Comparison of ENCODE assay signal across 16 mouse cellular contexts in genomic region chr2:31904089-31904488, GRCm38 (mm10). TPM values are rescaled to one million over a fixed set of nuclear protein-coding genes. Genes with fewer than 3 reads are reported as not detected.
DNase-seq lines count a peak whose midpoint lies in the region; ATAC-seq and TF ChIP-seq lines count a peak whose summit lies in the region.
"Had no signal": no experiment of that assay in that cellular context is flagged by ENCODE, and none has a peak within 500 bp of the region (broad histone marks: within the 10 kb centered on the region; RNA-seq: fewer than 3 reads in every experiment).

No protein-coding gene starts in this region.

- no peaks in the 10 kb centered on the region for H3K27me3 ChIP-seq in kidney, embryonic 16.5 days (ENCODE audit: insufficient read depth, low read length)
- no peaks in the 10 kb centered on the region for H3K27me3 ChIP-seq in stomach, embryonic 16.5 days (ENCODE audit: control insufficient read depth, insufficient read depth, low read length)
- no peaks in the 10 kb centered on the region for H3K27me3 ChIP-seq in stomach, postnatal 0 days (ENCODE audit: control insufficient read depth, insufficient read depth, low read length)
- H3K27me3 ChIP-seq: hindbrain, embryonic 15.5 days; liver, embryonic 13.5 days had no signal

- no peak overlapping the region for H3K9ac ChIP-seq in kidney, embryonic 16.5 days (replicated peaks; ENCODE audit: low read length)
- H3K9ac ChIP-seq in stomach, embryonic 16.5 days (ENCODE audit: low read length), result no peak overlapping the region
- H3K9ac ChIP-seq in stomach, postnatal 0 days (ENCODE audit: low read length), result no peak overlapping the region
- H3K9ac ChIP-seq: hindbrain, embryonic 15.5 days; liver, embryonic 13.5 days had no signal

- H3K27ac ChIP-seq in kidney, embryonic 16.5 days (ENCODE audit: low read length), result no peak overlapping the region
- no peak overlapping the region for H3K27ac ChIP-seq in stomach, embryonic 16.5 days (ENCODE audit: low read length)
- H3K27ac ChIP-seq in stomach, postnatal 0 days (replicated peaks), result no peak overlapping the region
- H3K27ac ChIP-seq: hindbrain, embryonic 15.5 days; liver, embryonic 13.5 days had no signal

- TF ChIP-seq CTCF in stomach, postnatal 0 days (IDR thresholded peaks at IDR 0.05; ENCODE audit: low read depth), result no peak

- no peak overlapping the region for H3K4me3 ChIP-seq in kidney, embryonic 16.5 days (ENCODE audit: low read length)
- no peak overlapping the region for H3K4me3 ChIP-seq in stomach, embryonic 16.5 days (replicated peaks; ENCODE audit: low read length)
- no peak overlapping the region for H3K4me3 ChIP-seq in stomach, postnatal 0 days (ENCODE audit: low read depth, low read length)
- H3K4me3 ChIP-seq: hindbrain, embryonic 15.5 days; liver, embryonic 13.5 days had no signal

- H3K4me2 ChIP-seq in kidney, embryonic 16.5 days (replicated peaks; ENCODE audit: low read depth, low read length), result no peak overlapping the region
- H3K4me2 ChIP-seq in stomach, embryonic 16.5 days (ENCODE audit: low read depth, low read length), result no peak overlapping the region
- no peak overlapping the region for H3K4me2 ChIP-seq in stomach, postnatal 0 days (replicated peaks; ENCODE audit: low read depth)
- H3K4me2 ChIP-seq: hindbrain, embryonic 15.5 days; liver, embryonic 13.5 days had no signal

- DNase-seq in kidney, postnatal 10 days, result peak; percentile 58
- no peak for DNase-seq in stomach, postnatal 0 days (ENCODE audit: low spot score)
- peak; percentile 52 to 63 for DNase-seq in heart, postnatal 10 days
- DNase-seq in layer of hippocampus, adult 18-20 months (ENCODE audit: low spot score in 2 of 2), result no peak
- no peak for DNase-seq in layer of hippocampus, postnatal 25 days (ENCODE audit: extremely low spot score in 1 of 2, low spot score in 1 of 2)
- DNase-seq: adrenal gland, postnatal 36 days; cerebellum, adult 9-11 months; gastrocnemius, postnatal 14 days; kidney, adult 9 months; layer of hippocampus, postnatal 36 days; liver, embryonic 13.5 days had no signal

- intact Hi-C loops in heart, postnatal 10 days (cut with DNase I), result no loop called here

- ATAC-seq in kidney, embryonic 16.5 days (ENCODE audit: low FRiP score, low TSS enrichment), result no peak
- ATAC-seq in stomach, embryonic 16.5 days (ENCODE audit: insufficient read depth, low FRiP score), result peak; percentile 3; the same call in 1 of the 2 replicates
- no peak for ATAC-seq in stomach, postnatal 0 days (ENCODE audit: low FRiP score, low TSS enrichment)
- ATAC-seq in cerebellum, adult (ENCODE audit: insufficient number of reproducible peaks, low FRiP score, low TSS enrichment), result no peak

- H3K4me1 ChIP-seq in kidney, embryonic 16.5 days (ENCODE audit: insufficient read depth, low read length), result peaks cover 4% of the 10 kb centered on the region; the same call in 1 of the 2 replicates
- no peaks in the 10 kb centered on the region for H3K4me1 ChIP-seq in stomach, embryonic 16.5 days (ENCODE audit: control insufficient read depth, insufficient read depth, low read length)
- no peaks in the 10 kb centered on the region for H3K4me1 ChIP-seq in stomach, postnatal 0 days (replicated peaks; ENCODE audit: control insufficient read depth, insufficient read depth)

- H3K36me3 ChIP-seq in kidney, embryonic 16.5 days (ENCODE audit: insufficient read depth, low read length), result no peaks in the 10 kb centered on the region
- no peaks in the 10 kb centered on the region for H3K36me3 ChIP-seq in stomach, embryonic 16.5 days (ENCODE audit: control insufficient read depth, insufficient read depth, low read length)
- H3K36me3 ChIP-seq in stomach, postnatal 0 days (ENCODE audit: control insufficient read depth, insufficient read depth, low read length), result no peaks in the 10 kb centered on the region
- H3K36me3 ChIP-seq: hindbrain, embryonic 15.5 days; liver, embryonic 13.5 days had no signal

- 26% methylated on average over 6 of the region's 6 CpGs for WGBS in kidney, embryonic 16.5 days
- WGBS in stomach, embryonic 16.5 days, result 29% methylated on average over 6 of the region's 6 CpGs
- 32% methylated on average over 6 of the region's 6 CpGs for WGBS in stomach, postnatal 0 days

- TF ChIP-seq EP300 in stomach, postnatal 0 days (optimal IDR thresholded peaks at IDR 0.05), result no peak

- H3K9me3 ChIP-seq in kidney, embryonic 16.5 days (ENCODE audit: low read length), result no peaks in the 10 kb centered on the region
- no peaks in the 10 kb centered on the region for H3K9me3 ChIP-seq in stomach, embryonic 16.5 days (replicated peaks; ENCODE audit: control insufficient read depth, low read length)
- no peaks in the 10 kb centered on the region for H3K9me3 ChIP-seq in stomach, postnatal 0 days (ENCODE audit: control insufficient read depth, low read length)
- H3K9me3 ChIP-seq: hindbrain, embryonic 15.5 days; liver, embryonic 13.5 days had no signal

RNA-seq across cellular contexts. Expression of gene Lamc3, which starts 17.0 kb away (rescaled TPM):
- 4.1 and 4.7 TPM in 2 replicates for polyA plus RNA-seq in kidney, embryonic 16.5 days (2015; fragmentation: Nextera tagmentation; extraction: Ambion mirVana)
- 1.3 and 1.9 TPM in 2 replicates for polyA plus RNA-seq in stomach, embryonic 16.5 days (2015; fragmentation: Nextera tagmentation; extraction: Ambion mirVana)
- polyA plus RNA-seq in stomach, postnatal 0 days (2015; fragmentation: Nextera tagmentation; extraction: Ambion mirVana), result 0.79 and 0.80 TPM in 2 replicates
- 1 to 10 TPM in 1 of 2 experiments, under 1 TPM in 1; 0.79 to 1.2 TPM for total RNA-seq in heart, postnatal 10 days (2021)
- total RNA-seq in layer of hippocampus, adult 18-20 months (2021), result 1 to 10 TPM; 5.2 to 5.8 TPM
- 1 to 10 TPM; 6.8 to 7.3 TPM for total RNA-seq in layer of hippocampus, postnatal 25 days (2021)
- total RNA-seq: CH12.LX had no signal

RNA-seq across cellular contexts. Expression of gene Aif1l, which starts 45.9 kb away (rescaled TPM):
- 90.4 and 101 TPM in 2 replicates for polyA plus RNA-seq in kidney, embryonic 16.5 days (2015; fragmentation: Nextera tagmentation; extraction: Ambion mirVana)
- 11.6 and 12.4 TPM in 2 replicates for polyA plus RNA-seq in stomach, embryonic 16.5 days (2015; fragmentation: Nextera tagmentation; extraction: Ambion mirVana)
- 47.7 and 49.5 TPM in 2 replicates for polyA plus RNA-seq in stomach, postnatal 0 days (2015; fragmentation: Nextera tagmentation; extraction: Ambion mirVana)
- 1 to 10 TPM; 7.9 to 8.6 TPM for total RNA-seq in heart, postnatal 10 days (2021)
- total RNA-seq in layer of hippocampus, adult 18-20 months (2021), result 1 to 10 TPM; 8.0 to 9.2 TPM
- total RNA-seq in layer of hippocampus, postnatal 25 days (2021), result 1 to 10 TPM; 6.0 to 7.9 TPM

RNA-seq across cellular contexts. Expression of gene Fibcd1, which starts 58.3 kb away (rescaled TPM):
- 1.4 and 1.5 TPM in 2 replicates for polyA plus RNA-seq in kidney, embryonic 16.5 days (2015; fragmentation: Nextera tagmentation; extraction: Ambion mirVana)
- polyA plus RNA-seq in stomach, embryonic 16.5 days (2015; fragmentation: Nextera tagmentation; extraction: Ambion mirVana), result 0.19 and 0.24 TPM in 2 replicates
- polyA plus RNA-seq in stomach, postnatal 0 days (2015; fragmentation: Nextera tagmentation; extraction: Ambion mirVana), result 0.08 and 0.17 TPM in 2 replicates
- not detected for total RNA-seq in heart, postnatal 10 days (2021)
- total RNA-seq in layer of hippocampus, adult 18-20 months (2021), result 100 to 1,000 TPM; 121 to 127 TPM
- 100 to 1,000 TPM; 115 to 137 TPM for total RNA-seq in layer of hippocampus, postnatal 25 days (2021)
- total RNA-seq: gastrocnemius, postnatal 14 days had no signal

Comparison
In these comparisons a context has a peak if more than half of its experiments do, and no peak if none do; other contexts are left out.
1. DNase-seq: peak in kidney, postnatal 10 days (single experiment) and heart, postnatal 10 days (2 of 2); none in stomach, postnatal 0 days (single experiment), layer of hippocampus, adult 18-20 months (0 of 2) and layer of hippocampus, postnatal 25 days (0 of 2).
2. RNA of gene Fibcd1, which starts 58.3 kb away (total RNA-seq): 115 to 137 TPM in layer of hippocampus, postnatal 25 days and 121 to 127 TPM in layer of hippocampus, adult 18-20 months; not detected in heart, postnatal 10 days; every median in the first group is over 100 times any median in the second.